In the genomic region with DNA sequence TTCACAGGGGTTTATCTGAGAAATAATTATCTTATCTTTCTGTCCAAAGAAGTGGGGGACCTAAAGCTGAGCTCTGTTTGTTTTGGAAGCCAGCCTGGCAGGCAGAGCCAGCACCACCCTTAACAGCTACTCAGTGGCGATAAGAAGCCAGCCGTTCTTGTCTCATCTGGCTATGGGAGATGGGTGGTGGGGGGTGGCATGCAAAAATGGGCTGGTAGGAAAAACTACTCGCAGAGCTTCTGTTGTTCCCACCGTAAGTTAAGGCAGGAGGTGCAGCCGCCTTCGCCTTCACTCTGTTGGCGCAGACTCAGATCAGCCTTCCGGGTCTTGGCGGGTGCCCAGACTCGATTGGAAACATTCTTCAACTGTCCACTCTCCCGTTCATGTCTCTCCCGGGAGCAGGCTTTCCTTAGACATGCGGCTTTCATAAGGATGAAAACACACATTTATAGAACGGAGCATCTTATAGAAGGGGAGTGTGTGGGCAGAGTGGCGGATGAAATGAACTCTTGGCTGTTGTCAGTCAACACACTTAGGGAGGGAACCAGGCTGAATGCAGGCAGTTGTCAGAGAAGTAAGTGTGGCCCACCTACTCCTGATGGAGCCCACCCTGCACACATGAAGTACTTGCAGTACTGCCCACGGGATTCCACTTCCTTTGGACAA, we compare ENCODE assay signal across 9 mouse cellular contexts.
DNase-seq lines count a peak whose midpoint lies in the region; ATAC-seq lines count a peak whose summit lies in the region.
"Had no signal": no experiment of that assay in that cellular context is flagged by ENCODE, and none has a peak within 500 bp of the region (broad histone marks: within the 10 kb centered on the region; RNA-seq: fewer than 3 reads in every experiment).

No protein-coding gene starts in this region.

- H3K36me3 ChIP-seq in neural tube, embryonic 13.5 days: no peaks in the 10 kb centered on the region
- H3K36me3 ChIP-seq in intestine, embryonic 16.5 days (ENCODE audit: control insufficient read depth, insufficient read depth, low read length): no peaks in the 10 kb centered on the region
- H3K36me3 ChIP-seq: limb, embryonic 13.5 days had no signal

- H3K27ac ChIP-seq in neural tube, embryonic 13.5 days (replicated peaks): no peak overlapping the region
- no peak overlapping the region for H3K27ac ChIP-seq in intestine, embryonic 16.5 days (ENCODE audit: low read length)
- H3K27ac ChIP-seq: limb, embryonic 13.5 days had no signal

- peak; percentile 43 to 69 for DNase-seq in cerebellum, postnatal 25 days
- no peak for DNase-seq in cerebellum, adult 8-10 months
- no peak for DNase-seq in neural tube, embryonic 10.5 days (ENCODE audit: extremely low spot score, low spot score)
- no peak for DNase-seq in layer of hippocampus, adult 9-11 months
- no peak for DNase-seq in layer of hippocampus, adult 18-20 months (ENCODE audit: low spot score in 2 of 2)

- WGBS in neural tube, embryonic 13.5 days: 69% methylated on average over 16 of the region's 16 CpGs
- WGBS in intestine, embryonic 16.5 days: 34% methylated on average over 16 of the region's 16 CpGs

- no peaks in the 10 kb centered on the region for H3K27me3 ChIP-seq in neural tube, embryonic 13.5 days
- no peaks in the 10 kb centered on the region for H3K27me3 ChIP-seq in intestine, embryonic 16.5 days (replicated peaks; ENCODE audit: control insufficient read depth, insufficient read depth, low read length)
- H3K27me3 ChIP-seq: limb, embryonic 13.5 days had no signal

- no peak overlapping the region for H3K4me3 ChIP-seq in neural tube, embryonic 13.5 days
- H3K4me3 ChIP-seq in intestine, embryonic 16.5 days (ENCODE audit: low read length): no peak overlapping the region
- H3K4me3 ChIP-seq: limb, embryonic 13.5 days had no signal

- no peak for ATAC-seq in neural tube, embryonic 13.5 days (ENCODE audit: low read depth)
- ATAC-seq in intestine, embryonic 16.5 days: peak; percentile 55
- peak; percentile 32; the same call in 1 of the 2 replicates for ATAC-seq in megakaryocyte progenitor cell, adult 5-6 weeks (replicated peaks; ENCODE audit: poor library complexity)

- H3K4me2 ChIP-seq in neural tube, embryonic 13.5 days: 0 out of 2 replicates have a peak overlapping the region, but pooled peaks have one; percentile 9
- H3K4me2 ChIP-seq in intestine, embryonic 16.5 days (ENCODE audit: low read depth, low read length): peak overlapping the region; percentile 2; the same call in 1 of the 2 replicates
- H3K4me2 ChIP-seq: limb, embryonic 13.5 days had no signal

- no peaks in the 10 kb centered on the region for H3K9me3 ChIP-seq in neural tube, embryonic 13.5 days
- no peaks in the 10 kb centered on the region for H3K9me3 ChIP-seq in intestine, embryonic 16.5 days (ENCODE audit: control insufficient read depth, low read length)
- H3K9me3 ChIP-seq: limb, embryonic 13.5 days had no signal

- peaks cover 18% of the 10 kb centered on the region for H3K4me1 ChIP-seq in neural tube, embryonic 13.5 days (replicated peaks)
- peaks cover 7% of the 10 kb centered on the region for H3K4me1 ChIP-seq in intestine, embryonic 16.5 days (ENCODE audit: control insufficient read depth, insufficient read depth, low read length)

- H3K9ac ChIP-seq in neural tube, embryonic 13.5 days: no peak overlapping the region
- H3K9ac ChIP-seq in intestine, embryonic 16.5 days (ENCODE audit: low read depth, low read length): no peak overlapping the region
- H3K9ac ChIP-seq: limb, embryonic 13.5 days had no signal

Comparison
In these comparisons a context has a peak if more than half of its experiments do, and no peak if none do; other contexts are left out.
1. DNase-seq: peak in cerebellum, postnatal 25 days (2 of 2); none in cerebellum, adult 8-10 months (single experiment), neural tube, embryonic 10.5 days (single experiment), layer of hippocampus, adult 9-11 months (single experiment) and layer of hippocampus, adult 18-20 months (0 of 2).